Mouse (Mus musculus) urinary bladder, postnatal 36 days (tissue): ENCODE data around the gene Med25.
"Not testable (repeated sequence)": the region's sequence is repeated elsewhere in the genome, so short reads cannot be mapped to it uniquely, and the experiment has no call there.

Experiments used
- DNase-seq, 2 experiments: peaks; one replicate each; pipeline ENCODE4 v3.0.0; 2022; ENCODE audit warnings: low spot score in 2 of 2, mixed read lengths in 1 of 2

The Med25 gene

DNA sequence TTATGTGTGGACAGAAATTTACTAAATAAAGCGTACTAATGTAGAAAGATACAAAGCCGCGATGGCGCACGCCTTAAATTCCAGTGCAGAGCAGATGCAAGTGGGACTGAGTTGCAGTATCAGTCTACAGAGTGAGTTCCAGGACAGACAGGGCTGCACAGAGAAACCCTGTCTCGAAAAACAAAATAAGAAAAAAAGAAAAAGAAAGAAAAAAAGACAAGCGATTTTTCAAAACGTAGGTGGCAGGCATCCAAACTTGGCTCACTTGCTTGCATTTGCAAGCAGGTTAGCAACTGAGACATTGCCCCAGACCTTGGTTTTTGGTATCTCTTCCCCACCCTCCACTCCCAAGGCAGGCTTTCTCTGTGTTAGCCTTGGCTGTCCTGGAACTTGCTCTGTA lies 685 bp upstream of the Med25 start:
- no peak for DNase-seq

DNA sequence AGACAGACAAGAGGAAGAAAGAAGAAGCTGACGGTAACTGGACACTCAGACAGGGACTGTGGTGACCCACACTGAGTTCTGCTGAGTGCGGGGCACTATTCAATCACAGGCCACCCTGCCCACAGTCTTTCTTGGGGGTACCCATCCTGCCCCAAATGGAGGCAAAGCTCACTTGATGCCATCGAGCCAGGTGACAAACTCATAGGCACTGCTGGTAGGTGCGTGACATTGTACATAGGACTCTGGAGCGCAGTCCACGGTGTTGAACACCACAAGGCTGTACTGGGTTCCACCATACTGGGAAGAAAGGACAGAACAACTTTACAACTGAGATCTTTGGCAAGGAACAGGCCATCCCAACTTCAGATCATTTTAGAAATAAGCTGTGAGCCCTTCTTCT lies 901 bp downstream of the Med25 start:
- DNase-seq, result no peak

DNA sequence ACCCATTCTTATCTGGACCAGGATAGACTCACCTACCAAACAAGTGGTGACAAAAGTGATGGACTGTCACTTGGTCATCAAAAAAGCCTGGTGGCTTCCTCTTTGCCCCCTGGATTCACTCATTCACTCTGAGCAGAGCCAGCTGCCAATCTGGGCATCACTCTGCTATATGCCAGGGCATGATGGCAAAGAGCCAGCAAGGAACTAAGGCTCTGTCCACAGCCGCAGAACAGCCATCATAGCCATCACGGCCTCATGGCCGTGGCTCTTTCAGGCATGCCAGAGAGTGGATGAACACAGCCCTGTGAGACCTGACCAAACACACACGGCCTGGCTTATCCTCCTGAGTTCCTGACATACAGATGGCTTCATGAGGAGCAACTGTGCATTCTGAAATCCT lies 1.8 kb downstream of the Med25 start:
- DNase-seq, result no peak

DNA sequence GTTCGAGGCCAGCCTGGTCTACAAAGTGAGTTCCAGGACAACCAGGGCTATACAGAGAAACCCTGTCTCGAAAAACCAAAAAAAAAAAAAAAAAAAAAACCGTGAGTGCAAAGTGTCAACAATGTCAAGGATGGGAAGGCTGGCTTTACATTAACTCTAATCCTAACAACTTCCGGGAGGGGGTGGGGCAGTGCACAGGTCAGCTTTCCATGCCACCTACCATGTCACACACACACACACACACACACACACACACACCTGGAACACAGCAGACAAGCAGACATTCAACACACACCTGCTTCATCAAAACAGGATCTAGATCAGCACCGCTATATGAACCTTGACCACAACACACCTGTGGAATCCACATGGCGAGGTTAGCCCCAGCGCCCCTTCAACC lies 2.3 kb downstream of the Med25 start:
- DNase-seq, result no peak

DNA sequence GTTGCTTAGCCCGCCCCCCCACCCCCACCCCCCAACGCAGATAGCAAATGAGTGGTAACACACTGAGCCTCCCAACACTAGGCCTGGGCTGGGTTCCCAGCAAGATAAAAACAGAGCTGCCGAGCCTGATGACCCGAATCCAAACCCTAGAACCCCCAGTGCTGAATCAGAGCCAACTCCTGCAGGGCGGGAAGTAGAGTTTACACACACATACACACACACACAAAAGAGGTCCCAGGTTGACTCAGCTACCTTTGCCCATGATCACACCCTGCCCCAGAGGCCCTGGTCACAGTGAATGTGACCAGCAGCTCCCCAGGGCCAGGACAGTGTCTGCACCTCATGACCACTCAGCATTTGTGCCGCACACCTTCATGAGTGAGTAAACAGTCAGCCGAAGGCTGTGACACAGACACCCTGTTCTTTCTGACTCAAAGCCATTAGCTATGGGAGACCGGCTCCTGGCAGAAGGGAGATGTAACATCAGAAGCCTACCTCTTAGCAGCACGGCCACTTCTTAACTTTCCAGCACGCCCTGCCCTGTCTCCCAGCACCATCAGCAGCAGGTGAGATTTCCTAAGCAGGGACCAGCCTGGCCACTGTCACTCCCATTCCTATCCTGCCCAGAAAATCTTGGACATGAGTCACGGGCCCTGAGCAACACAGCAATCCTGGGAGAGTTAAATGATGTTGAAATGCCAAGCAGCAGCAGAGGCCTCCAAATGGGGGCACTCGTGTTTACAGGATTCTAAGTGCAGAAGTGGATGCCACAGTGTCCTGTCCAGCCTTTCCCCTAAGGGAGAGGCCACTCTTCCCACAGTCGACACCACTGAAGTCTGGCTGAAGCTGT lies 4.0 kb downstream of the Med25 start:
- no peak for DNase-seq

DNA sequence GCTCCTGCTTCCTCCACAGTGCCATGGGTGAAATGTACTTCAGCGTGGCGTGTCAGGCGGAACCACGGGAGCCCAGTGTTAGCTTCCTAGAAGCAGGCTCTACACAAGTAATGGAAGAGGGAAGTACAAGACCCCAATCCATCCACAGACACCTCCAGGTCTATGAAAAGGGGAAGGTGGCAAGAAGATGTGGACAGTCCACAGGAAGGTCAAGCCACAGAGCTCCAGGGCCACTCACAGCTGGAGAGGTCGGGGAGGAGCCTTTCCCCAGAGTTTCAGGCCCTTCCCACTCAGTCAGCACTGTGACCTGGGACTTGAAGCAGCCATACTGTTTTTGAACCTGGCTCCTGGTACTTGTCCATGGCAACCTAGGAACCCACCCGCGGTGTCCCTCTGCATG lies 5.5 kb downstream of the Med25 start:
- no peak for DNase-seq

DNA sequence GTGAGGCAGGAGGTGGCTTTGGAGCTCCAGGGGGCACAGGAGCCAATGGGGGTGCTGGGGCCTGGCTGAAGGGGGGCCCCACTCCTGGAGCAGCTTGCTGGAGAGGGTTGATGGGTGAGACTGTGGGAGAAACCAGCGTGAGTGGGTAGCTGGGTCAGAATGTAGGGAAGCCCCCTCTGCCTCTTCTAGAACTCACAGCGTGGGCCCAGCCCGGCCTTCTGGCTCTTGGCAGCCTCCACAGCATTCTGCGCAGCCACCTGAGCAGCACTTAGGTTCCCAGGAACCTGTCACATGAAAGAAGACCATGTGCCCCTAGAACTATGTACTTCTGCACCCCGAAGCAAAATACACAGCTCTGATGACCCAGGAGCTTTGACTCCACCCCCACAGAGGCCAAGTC lies 7.9 kb downstream of the Med25 start:
- no peak for DNase-seq

DNA sequence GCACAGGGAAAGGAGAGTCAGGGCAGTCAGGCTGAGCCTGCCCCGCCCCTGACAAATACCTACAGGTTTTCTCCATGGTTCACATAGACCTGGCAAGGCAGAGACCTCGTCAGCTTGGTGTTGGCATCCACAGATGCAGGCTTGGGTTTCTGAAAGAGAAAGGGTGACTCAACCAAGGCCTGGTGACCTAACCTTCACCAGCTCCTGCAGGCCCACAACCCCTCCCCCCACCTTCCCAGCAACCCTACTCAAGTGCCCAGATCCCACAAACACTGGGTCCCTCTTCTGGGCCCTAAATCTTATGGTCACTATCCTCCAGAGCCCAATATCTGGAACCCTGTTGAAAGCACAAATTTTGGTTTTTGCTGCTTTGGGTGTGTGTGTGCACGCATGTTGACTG lies 9.5 kb downstream of the Med25 start:
- no peak for DNase-seq

DNA sequence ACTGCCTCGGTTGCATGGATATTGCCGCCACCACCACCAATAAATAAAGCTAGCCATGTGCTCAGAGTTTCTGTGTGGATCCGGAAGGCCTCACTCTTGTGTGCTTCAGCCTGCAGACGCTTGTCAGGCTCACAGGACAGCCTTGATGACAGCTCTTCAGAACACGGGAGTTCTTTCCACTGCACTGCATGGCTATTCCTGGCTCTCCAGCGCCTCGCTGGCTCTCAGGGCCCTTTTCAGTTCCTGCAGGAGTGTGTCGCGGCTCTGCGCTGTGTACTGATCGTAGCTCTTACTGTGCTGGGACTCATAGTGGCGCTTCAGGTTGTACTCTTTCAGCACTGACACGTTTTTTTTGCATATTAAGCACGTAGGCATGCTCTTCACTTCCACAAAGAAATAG lies 14.7 kb downstream of the Med25 start:
- no peak for DNase-seq

DNA sequence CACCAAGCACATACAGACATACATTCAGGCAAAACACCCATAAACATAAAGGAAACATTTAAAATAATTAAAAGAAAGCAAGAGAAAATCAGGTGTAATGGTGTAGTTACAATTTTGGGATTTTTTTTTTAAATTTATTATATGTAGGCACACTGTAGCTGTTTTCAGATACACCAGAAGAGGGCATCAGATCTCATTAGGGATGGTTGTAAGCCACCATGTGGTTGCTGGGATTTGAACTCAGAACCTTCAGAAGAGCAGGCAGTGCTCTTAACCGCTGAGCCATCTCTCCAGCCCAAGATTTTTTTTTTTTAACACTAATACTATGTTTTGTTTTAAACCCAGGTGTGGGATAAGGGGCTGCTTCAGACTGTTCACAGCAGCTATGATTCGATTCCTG lies 20.7 kb downstream of the Med25 start:
- DNase-seq, result not testable (repeated sequence)

DNA sequence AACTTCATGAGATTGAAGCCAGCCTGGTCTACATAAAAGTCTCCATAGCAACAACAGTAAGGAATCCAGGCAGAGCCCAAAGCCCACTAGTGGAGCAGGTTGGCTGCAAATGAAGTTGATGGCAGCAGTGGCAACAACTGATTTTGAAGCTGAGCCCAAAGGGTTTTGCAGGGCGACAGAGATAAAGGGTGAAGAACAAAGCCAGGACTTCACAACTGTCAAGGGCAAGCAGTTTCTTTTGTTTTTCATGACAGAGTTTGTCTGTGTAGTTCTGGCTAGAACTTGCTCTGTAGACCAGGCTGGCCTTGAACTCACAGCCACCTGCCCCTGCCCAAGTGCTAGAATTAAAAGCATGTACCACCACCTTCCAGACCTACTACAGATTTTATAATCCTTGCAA lies 21.3 kb downstream of the Med25 start:
- DNase-seq, result no peak

DNA sequence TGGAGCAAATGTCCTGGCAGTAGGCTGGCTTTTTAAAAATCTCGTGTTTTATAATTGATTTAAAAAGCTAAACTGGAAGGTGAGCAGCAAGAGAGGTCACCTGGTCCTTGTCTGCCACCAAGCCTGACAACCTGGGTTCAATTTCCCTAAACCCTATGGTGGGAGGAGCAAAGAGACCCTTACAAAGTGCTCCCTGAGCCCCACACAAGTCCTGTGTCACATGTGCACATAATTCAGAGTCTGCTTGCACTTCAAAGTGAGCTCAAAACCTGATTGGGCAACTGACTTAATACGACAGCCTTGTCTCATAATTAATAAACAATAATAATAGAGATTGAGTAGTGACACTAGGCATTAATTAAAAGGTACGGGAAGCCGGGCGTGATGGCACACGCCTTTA lies 21.9 kb downstream of the Med25 start:
- DNase-seq, result no peak

DNA sequence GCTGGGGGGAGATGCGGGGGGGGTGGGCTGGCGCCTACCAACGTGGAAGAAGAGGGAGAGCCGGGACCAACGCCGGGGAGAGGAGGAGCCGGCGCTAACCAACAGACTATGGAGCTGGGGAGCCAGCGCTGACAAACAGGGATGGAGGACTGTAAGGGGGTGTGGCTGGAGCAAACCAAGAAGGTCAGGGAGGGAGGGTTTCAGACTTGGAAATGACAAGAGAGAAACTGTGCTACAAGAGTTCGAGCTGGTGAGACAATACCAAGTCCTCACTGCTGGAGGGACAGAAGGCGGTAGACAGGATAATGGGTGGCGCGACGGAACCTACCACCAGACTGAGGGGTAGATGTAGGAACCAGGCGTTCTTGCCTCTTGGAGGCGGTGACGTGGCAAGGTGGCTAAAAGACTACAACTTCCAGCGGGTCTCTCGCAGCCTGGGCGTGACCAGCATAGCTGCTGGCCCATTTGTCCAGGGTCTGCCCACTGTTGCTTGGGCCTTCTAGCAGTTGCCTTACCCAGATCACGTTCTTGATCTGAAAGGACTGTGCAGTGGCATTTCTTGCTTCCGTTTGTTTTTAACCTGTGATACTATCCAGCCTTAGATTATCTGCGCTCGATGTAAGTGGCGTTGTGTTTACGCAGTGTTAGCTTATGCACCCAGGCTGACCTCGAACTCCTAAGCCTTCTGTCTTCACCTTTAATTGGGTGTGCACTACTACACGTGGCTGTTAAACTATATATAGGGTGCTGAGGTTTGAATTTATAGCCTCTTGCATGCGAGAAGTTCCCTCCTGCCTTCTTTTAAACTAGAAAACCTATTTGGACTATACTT lies 22.6 kb downstream of the Med25 start, which contains the start of gene Ptov1:
Ptov1 (minus strand) TSS at position 92 of the 832 bp plus-strand sequence.
- peak; percentile 86 to 91 for DNase-seq

DNA sequence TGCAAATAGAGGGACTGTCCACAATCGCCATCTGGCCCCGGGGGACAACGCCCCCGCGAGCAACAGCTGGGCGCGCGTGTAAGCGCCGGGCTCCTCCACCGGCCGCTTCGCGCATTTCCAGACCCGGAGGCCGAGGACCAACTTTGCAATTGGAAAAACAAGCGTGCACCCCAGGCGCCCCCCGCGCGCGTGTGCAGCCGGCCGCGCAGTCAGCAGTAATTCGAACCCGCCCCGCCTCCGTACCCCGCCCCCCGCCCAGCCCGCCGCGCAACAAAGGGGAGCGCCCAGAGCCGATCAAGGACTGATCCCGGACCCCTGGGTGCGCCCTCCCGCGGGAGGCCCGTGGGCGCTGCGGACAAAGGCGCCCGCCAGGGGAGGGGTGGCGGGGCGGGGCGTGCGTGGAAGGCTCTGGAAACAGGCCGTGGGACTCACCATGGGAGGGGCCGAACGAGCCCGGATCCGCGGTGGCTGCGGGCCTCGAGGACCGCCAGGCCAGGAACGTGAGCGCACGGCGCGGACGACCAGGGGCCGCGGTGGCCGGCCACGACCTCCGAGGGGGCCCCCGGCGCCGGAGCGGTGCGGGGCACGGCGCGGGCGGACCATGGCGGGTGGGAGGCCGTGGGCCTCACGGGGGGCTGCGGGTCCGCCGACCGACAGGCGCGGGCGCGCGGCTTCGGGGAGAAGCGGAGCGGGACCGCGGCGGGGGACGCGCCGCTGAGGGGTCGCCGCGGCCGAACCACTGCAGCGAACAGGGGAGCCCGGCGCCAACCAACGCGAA lies 23.4 kb downstream of the Med25 start:
- DNase-seq, result peak; percentile 61 to 75

DNA sequence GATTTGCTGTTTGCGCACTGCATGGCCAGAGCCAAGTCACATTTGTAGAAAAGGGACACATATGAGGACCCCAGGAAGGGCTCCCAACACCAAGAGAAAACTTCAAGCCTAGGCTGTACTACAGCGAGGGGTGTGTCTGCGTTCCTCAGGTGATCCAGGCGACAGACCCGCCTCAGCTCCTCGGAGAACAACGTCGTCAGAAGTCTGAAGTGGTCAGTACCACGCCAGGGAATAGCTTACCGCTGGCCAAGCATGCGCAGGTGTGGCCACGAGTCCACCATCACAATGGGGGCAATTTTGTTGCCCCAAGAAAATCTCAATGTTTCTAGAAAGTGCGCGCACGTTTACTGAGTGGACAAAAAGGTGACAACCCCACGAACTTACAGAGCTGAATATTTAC lies 24.0 kb downstream of the Med25 start:
- no peak for DNase-seq

DNA sequence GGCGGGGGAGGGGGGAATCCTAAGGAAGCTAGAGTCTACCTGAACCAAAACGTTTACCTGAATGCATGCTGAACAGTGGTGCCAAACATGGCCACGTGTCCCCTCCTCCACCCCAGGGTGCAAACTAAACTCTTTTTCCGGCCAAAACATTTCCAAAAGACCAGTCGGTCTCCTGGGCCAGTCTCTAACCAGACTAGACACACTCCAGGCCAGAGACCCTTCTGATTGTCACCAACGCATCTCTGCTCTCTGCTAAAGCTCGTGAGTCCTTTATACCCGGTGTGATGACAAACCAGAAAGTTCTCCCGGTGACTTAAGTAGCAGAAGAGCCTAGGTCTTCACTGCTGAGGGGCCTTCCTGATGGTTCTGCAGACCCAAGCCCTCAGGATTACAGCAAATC lies 24.7 kb downstream of the Med25 start:
- no peak for DNase-seq

DNA sequence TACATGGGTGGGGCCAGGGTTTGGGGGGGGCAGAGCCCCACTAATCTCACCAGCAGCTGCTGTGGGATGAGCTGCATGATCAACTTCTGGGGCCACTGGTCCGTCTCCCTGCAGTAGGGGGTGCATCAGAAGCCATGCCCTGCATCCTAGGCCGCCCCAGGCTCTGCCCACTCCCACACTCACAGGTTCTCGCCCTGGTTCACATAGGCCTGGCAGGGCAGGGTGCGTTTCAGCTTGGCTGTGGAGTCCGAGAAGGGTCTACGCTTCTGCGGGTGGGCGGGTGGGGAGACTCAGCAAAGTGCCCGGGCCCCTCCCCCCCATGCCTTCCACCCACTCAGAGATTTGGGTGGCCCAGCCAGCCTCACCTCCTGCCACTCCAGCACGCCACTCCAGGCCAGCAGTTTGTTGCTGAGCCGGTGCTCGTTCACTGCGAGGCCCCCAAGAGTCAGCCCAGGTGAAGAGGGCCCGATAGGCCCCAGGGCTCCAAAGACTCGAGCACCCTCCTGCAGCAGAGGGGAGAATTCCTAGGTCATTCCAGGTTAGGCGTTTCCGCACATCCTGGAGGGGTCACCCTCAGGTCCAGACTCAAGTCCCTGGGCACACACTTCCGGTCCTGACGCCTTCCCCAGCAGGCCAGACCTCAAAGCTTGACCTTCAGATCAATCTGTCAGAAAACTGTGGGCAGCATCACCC lies 25.4 kb downstream of the Med25 start:
- no peak for DNase-seq

DNA sequence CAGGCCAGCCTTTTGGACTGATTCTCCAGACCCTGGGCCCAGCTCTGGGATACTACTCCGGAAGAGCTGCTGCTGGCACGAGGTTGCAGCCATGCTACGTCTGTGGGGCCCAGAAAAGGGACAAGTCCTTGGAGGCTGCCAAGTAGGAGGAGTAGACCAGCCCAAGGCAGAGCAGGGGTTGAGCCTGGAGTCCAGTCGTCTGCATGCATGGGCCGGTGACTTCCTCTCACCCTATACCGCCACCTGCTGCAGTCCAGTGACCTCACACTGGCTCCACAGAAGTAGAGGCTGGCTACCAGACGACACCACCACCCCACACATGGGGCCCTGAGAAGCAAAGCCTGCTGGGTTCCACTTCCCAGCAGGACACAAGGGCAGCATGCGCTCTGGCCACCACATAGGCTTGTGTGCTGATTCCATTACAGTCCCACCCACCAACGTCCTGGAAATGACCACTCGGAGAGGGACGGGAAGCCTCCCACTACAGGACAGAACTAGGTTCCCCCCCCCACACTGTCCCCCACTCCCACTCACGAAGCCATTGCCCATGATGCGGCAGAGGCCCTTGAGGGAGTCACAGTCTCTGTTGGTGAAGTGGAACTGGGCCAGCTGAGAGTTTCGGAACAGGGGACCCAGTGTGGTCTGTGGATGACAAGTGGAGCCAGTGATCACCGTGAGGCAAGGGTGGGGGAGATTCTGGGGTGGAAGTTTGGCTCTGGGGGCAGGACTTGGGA lies 26.1 kb downstream of the Med25 start:
- DNase-seq, result peak in 1 of 2 experiments; percentile 66

DNA sequence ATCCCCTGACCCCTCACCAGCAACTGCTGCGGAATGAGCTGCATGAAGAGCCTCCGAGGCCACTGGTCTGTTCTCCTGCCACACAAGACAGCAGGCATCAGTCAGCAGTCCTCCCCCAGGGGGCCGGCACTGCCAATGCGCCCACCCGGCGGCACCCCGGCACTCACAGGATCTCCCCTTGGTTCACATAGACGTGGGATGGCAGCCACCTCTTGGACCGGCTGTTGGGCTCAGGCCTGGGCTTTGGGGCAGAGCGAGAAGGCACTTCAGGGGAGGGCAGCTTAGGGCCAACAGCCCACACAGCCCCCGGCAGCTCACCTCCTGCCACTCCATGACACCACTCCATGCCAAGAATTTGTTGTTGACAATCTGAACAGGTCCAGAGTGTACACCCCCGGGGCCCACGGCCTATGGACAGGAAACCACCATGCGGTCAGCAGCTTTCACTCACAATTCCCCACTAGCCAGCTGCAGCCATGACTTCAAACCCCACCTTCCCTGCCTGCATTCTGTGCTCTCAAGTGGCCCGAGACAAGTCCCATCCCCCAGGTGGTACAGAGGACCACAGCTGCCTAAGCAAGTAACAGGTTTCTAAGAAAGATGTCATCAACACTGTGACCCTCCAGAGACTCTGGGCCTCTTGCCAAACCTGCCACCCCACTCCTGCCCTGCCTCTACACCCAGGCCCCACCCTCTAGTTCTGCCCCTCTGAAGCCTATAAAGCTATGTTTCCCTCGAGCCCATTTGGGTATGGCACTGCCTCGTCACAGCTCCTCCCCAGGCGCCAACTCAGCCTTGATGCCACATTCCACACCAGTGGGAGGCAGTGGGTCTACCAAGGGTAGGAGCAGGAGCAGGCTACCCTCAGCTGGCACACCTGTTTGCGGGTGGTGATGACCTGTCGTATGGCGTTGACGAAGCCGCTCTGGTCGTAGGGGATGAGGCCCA lies 27.6 kb downstream of the Med25 start:
- DNase-seq, result no peak
